Mouse (Mus musculus) kidney, embryonic 16.5 days (tissue): Measurements from ENCODE around the gene P4hb. TPM values are rescaled to one million over a fixed set of nuclear protein-coding genes. Genes with fewer than 3 reads are reported as not detected.
"Not testable (repeated sequence)": the region's sequence is repeated elsewhere in the genome, so short reads cannot be mapped to it uniquely, and the experiment has no call there.

Source experiments
- ATAC-seq: fragments of 200-750 bp; cut with Nextera tagmentation; 2 replicates; pipeline ENCODE4 v1.8.0; 2017; ENCODE audit warnings: moderate TSS enrichment; ENCODE audit not compliant: low FRiP score, low TSS enrichment
- H3K27ac ChIP-seq: fragments of 300-500 bp; sonication (generic); 2 replicates; pipeline ENCODE4 v1.5.1; 2014; ENCODE audit warnings: low read length
- H3K27me3 ChIP-seq: fragments of 300-500 bp; sonication (generic); 2 replicates; pipeline ENCODE4 v1.6.1; 2014; ENCODE audit warnings: low read length, control low read depth, mixed read lengths; ENCODE audit not compliant: insufficient read depth
- H3K36me3 ChIP-seq: fragments of 300-500 bp; sonication (generic); 2 replicates; pipeline ENCODE4 v1.6.1; 2014; ENCODE audit warnings: low read length, control low read depth, mixed read lengths; ENCODE audit not compliant: insufficient read depth
- H3K4me1 ChIP-seq: fragments of 300-500 bp; sonication (generic); 2 replicates; pipeline ENCODE4 v1.6.1; 2014; ENCODE audit warnings: low read length, control low read depth, mixed read lengths; ENCODE audit not compliant: insufficient read depth
- H3K4me2 ChIP-seq: fragments of 300-500 bp; sonication (generic); replicated peaks from 2 replicates; pipeline ENCODE4 v1.6.1; 2014; ENCODE audit warnings: low read depth, low read length
- H3K4me3 ChIP-seq: fragments of 300-500 bp; sonication (generic); 2 replicates; pipeline ENCODE4 v1.5.1; 2014; ENCODE audit warnings: mild to moderate bottlenecking, low read length
- H3K9ac ChIP-seq: fragments of 300-500 bp; sonication (generic); replicated peaks from 2 replicates; pipeline ENCODE4 v1.6.1; 2014; ENCODE audit warnings: low read length
- H3K9me3 ChIP-seq: fragments of 300-500 bp; sonication (generic); 2 replicates; pipeline ENCODE4 v1.6.1; 2016; ENCODE audit warnings: low read length, control low read depth
- WGBS: fragments of 180-500 bp; shearing (Covaris S2); extraction: QIAGEN DNeasy Blood & Tissue Kit; methylation state at CpG from one replicate; pipeline ENCODE4 v1.1.7; 2014; 5-methylcytosine and 5-hydroxymethylcytosine counted together
- polyA plus RNA-seq: library from polyadenylated mRNA; unstranded; fragments of >200 nt; fragmentation: Nextera tagmentation; extraction: Ambion mirVana; gene quantifications from 2 replicates; pipeline ENCODE4 v1.2.1, GENCODE M21; 2015

The P4hb gene
- polyA plus RNA-seq, 1 experiment from 2014 or later, result 914 TPM

- ATAC-seq, result no peak
- H3K4me2 ChIP-seq, result peak overlapping the region; percentile 84
- 41% methylated on average over 17 of the region's 17 CpGs for WGBS
- peaks cover 46% of the 10 kb centered on the region for H3K36me3 ChIP-seq
- no peaks in the 10 kb centered on the region for H3K9me3 ChIP-seq
- H3K4me3 ChIP-seq, result peak overlapping the region; percentile 91
- H3K4me1 ChIP-seq, result peaks cover 18% of the 10 kb centered on the region
- H3K27ac ChIP-seq, result peak overlapping the region; percentile 82
- peak overlapping the region; percentile 97 for H3K9ac ChIP-seq
- no peaks in the 10 kb centered on the region for H3K27me3 ChIP-seq
These were observed 26.0 kb upstream of the P4hb start for GRCm38 (mm10) chr11:120598990-120599549.

GRCm38 (mm10) chr11:120598283-120598989 lies 25.4 kb upstream of the P4hb start, which contains the start of the genes Alyref and Anapc11:
Gene Alyref, minus strand, starts transcription at chr11:120598365.
Gene Anapc11, plus strand, starts transcription at chr11:120598421.
- under 1% methylated on average over 85 of the region's 88 CpGs for WGBS
- Histone ChIP-seq H3K27me3 (no peaks in the 10 kb centered on the region), H3K9ac (peak within 1 kb of the TSS; percentile 97), H3K27ac (peak within 1 kb of the TSS; percentile 84), H3K9me3 (no peaks in the 10 kb centered on the region), H3K36me3 (peaks cover 50% of the 10 kb centered on the region), H3K4me2 (peak within 1 kb of the TSS; percentile 92), H3K4me3 (peak within 1 kb of the TSS; percentile 91), H3K4me1 (peaks cover 18% of the 10 kb centered on the region)
- peak; percentile 98 for ATAC-seq

GRCm38 (mm10) chr11:120597240-120598235 lies 24.5 kb upstream of the P4hb start:
- Histone ChIP-seq H3K4me3 (peak overlapping the region; percentile 91), H3K27ac (peak overlapping the region; percentile 84), H3K36me3 (peaks cover 51% of the 10 kb centered on the region)

GRCm38 (mm10) chr11:120588531-120588930 lies 15.5 kb upstream of the P4hb start:
- Histone ChIP-seq H3K4me3 (no peak overlapping the region), H3K27me3 (no peaks in the 10 kb centered on the region), H3K4me1 (no peaks in the 10 kb centered on the region), H3K9me3 (0 out of 2 replicates have a peak, but pooled peaks cover 4% of the 10 kb centered on the region), H3K9ac (no peak overlapping the region), H3K27ac (no peak overlapping the region), H3K4me2 (no peak overlapping the region), H3K36me3 (peaks cover 68% of the 10 kb centered on the region)
- ATAC-seq, result no peak
- WGBS, result 91% methylated on average over 6 of the region's 6 CpGs

More at GRCm38 (mm10) chr11:120597240-120598235, 24.5 kb upstream of the P4hb start:
- H3K9me3 ChIP-seq, result no peaks in the 10 kb centered on the region
- H3K4me2 ChIP-seq, result peak overlapping the region; percentile 92
- WGBS, result 3% methylated on average over 91 of the region's 99 CpGs
- H3K27me3 ChIP-seq, result no peaks in the 10 kb centered on the region
- ATAC-seq, result peak; percentile 75
- peaks cover 18% of the 10 kb centered on the region for H3K4me1 ChIP-seq
- peak overlapping the region; percentile 97 for H3K9ac ChIP-seq

- H3K4me2 ChIP-seq, result no peak overlapping the region
These were observed 10.9 kb upstream of the P4hb start for GRCm38 (mm10) chr11:120583937-120584336.

GRCm38 (mm10) chr11:120582982-120583293 lies 9.9 kb upstream of the P4hb start:
- H3K4me2 ChIP-seq, H3K27me3 ChIP-seq, H3K27ac ChIP-seq, H3K4me3 ChIP-seq, H3K9ac ChIP-seq, H3K9me3 ChIP-seq, ATAC-seq: not testable (repeated sequence)
- Histone ChIP-seq H3K36me3 (peaks cover 47% of the 10 kb centered on the region), H3K4me1 (peaks cover 35% of the 10 kb centered on the region)
- WGBS, result 87% methylated on average over 2 of the region's 2 CpGs

More at GRCm38 (mm10) chr11:120583937-120584336, 10.9 kb upstream of the P4hb start:
- Histone ChIP-seq H3K27me3 (no peaks in the 10 kb centered on the region), H3K4me1 (peaks cover 25% of the 10 kb centered on the region), H3K9ac (no peak overlapping the region), H3K36me3 (peaks cover 45% of the 10 kb centered on the region), H3K27ac (no peak overlapping the region), H3K4me3 (no peak overlapping the region), H3K9me3 (0 out of 2 replicates have a peak, but pooled peaks cover 4% of the 10 kb centered on the region)
- ATAC-seq, result no peak
- 100% methylated on average over 1 of the region's 1 CpGs for WGBS

GRCm38 (mm10) chr11:120582268-120582981 lies 9.4 kb upstream of the P4hb start:
- 73% methylated on average over 8 of the region's 8 CpGs for WGBS

GRCm38 (mm10) chr11:120581490-120582267 lies 8.6 kb upstream of the P4hb start, which contains the start of gene Arhgdia:
Gene Arhgdia, minus strand, starts transcription at chr11:120581624.
- Histone ChIP-seq H3K9ac (peak within 1 kb of the TSS; percentile 97), H3K27ac (peak within 1 kb of the TSS; percentile 90), H3K4me3 (peak within 1 kb of the TSS; percentile 88), H3K27me3 (no peaks in the 10 kb centered on the region), H3K4me2 (peak within 1 kb of the TSS; percentile 61), H3K4me1 (peaks cover 41% of the 10 kb centered on the region), H3K9me3 (0 out of 2 replicates have a peak, but pooled peaks cover 4% of the 10 kb centered on the region), H3K36me3 (peaks cover 49% of the 10 kb centered on the region)
- peak; percentile 24 for ATAC-seq
- WGBS, result 6% methylated on average over 69 of the region's 75 CpGs

More at GRCm38 (mm10) chr11:120582268-120582981, 9.4 kb upstream of the P4hb start:
- Histone ChIP-seq H3K36me3 (peaks cover 52% of the 10 kb centered on the region), H3K9me3 (0 out of 2 replicates have a peak, but pooled peaks cover 4% of the 10 kb centered on the region), H3K27me3 (no peaks in the 10 kb centered on the region), H3K4me3 (peak overlapping the region; percentile 88), H3K4me2 (peak overlapping the region; percentile 61), H3K4me1 (peaks cover 39% of the 10 kb centered on the region), H3K9ac (peak overlapping the region; percentile 97), H3K27ac (peak overlapping the region; percentile 90)
- no peak for ATAC-seq
